Mouse (Mus musculus) limb, embryonic 13.5 days (tissue): Measurements from ENCODE around the gene Nadsyn1. TPM values are rescaled to one million over a fixed set of nuclear protein-coding genes. Genes with fewer than 3 reads are reported as not detected.

Source experiments
- ATAC-seq: fragments of 200-750 bp; cut with Nextera tagmentation; 2 replicates; pipeline ENCODE4 v1.8.0; 2017; ENCODE audit warnings: low read depth, moderate number of reproducible peaks, moderate TSS enrichment; ENCODE audit not compliant: low FRiP score
- H3K27ac ChIP-seq: fragments of 300-500 bp; sonication (generic); 2 replicates; pipeline ENCODE4 v1.5.1; 2015; ENCODE audit warnings: inconsistent platforms, mild to moderate bottlenecking, moderate library complexity
- H3K27me3 ChIP-seq: fragments of 300-500 bp; sonication (generic); 2 replicates; pipeline ENCODE4 v1.6.1; 2015; ENCODE audit warnings: mild to moderate bottlenecking, inconsistent platforms
- H3K36me3 ChIP-seq: fragments of 300-500 bp; sonication (generic); 2 replicates; pipeline ENCODE4 v1.6.1; 2015; ENCODE audit warnings: inconsistent platforms, mild to moderate bottlenecking, moderate library complexity
- H3K4me1 ChIP-seq: fragments of 300-500 bp; sonication (generic); 2 replicates; pipeline ENCODE4 v1.6.1; 2015; ENCODE audit warnings: inconsistent platforms
- H3K4me2 ChIP-seq: fragments of 300-500 bp; sonication (generic); replicated peaks from 2 replicates; pipeline ENCODE4 v1.6.1; 2015; ENCODE audit warnings: inconsistent platforms, mild to moderate bottlenecking, moderate library complexity
- H3K4me3 ChIP-seq: fragments of 300-500 bp; sonication (generic); 2 replicates; pipeline ENCODE4 v1.5.1; 2015; ENCODE audit warnings: moderate library complexity, mild to moderate bottlenecking, inconsistent platforms
- H3K9ac ChIP-seq: fragments of 300-500 bp; sonication (generic); 2 replicates; pipeline ENCODE4 v1.6.1; 2015; ENCODE audit warnings: mild to moderate bottlenecking, inconsistent platforms
- H3K9me3 ChIP-seq: fragments of 300-500 bp; sonication (generic); 2 replicates; pipeline ENCODE4 v1.6.1; 2016; ENCODE audit warnings: inconsistent platforms
- WGBS: fragments of 180-500 bp; shearing (Covaris S2); methylation state at CpG from one replicate; pipeline ENCODE4 v1.1.7; 2015; 5-methylcytosine and 5-hydroxymethylcytosine counted together
- polyA plus RNA-seq: library from polyadenylated mRNA; unstranded; fragments of >200 nt; fragmentation: Nextera tagmentation; extraction: Ambion mirVana; gene quantifications from 2 replicates; pipeline ENCODE4 v1.2.1, GENCODE M21; 2015

The Nadsyn1 gene
- polyA plus RNA-seq = 7.5 and 7.6 TPM in 2 replicates

- ATAC-seq = peak; percentile 98
- Histone ChIP-seq H3K27ac (peak within 1 kb of the TSS; percentile 52), H3K9ac (peak within 1 kb of the TSS; percentile 81)
These were observed at the start of gene Nadsyn1, which contains the start of gene Dhcr7 for GRCm38 (mm10) chr7:143822375-143823265. Gene Nadsyn1, minus strand, starts transcription at chr7:143822849. Gene Dhcr7, plus strand, starts transcription at chr7:143823145.

GRCm38 (mm10) chr7:143868874-143869273 lies 46.2 kb upstream of the Nadsyn1 start:
- peaks cover 14% of the 10 kb centered on the region for H3K9me3 ChIP-seq
- H3K27ac ChIP-seq = no peak overlapping the region
- no peaks in the 10 kb centered on the region for H3K4me1 ChIP-seq
- no peak overlapping the region for H3K4me2 ChIP-seq
- H3K27me3 ChIP-seq = no peaks in the 10 kb centered on the region
- H3K4me3 ChIP-seq = no peak overlapping the region
- WGBS = 82% methylated on average over 4 of the region's 4 CpGs
- H3K9ac ChIP-seq = no peak overlapping the region
- H3K36me3 ChIP-seq = no peaks in the 10 kb centered on the region
- ATAC-seq = no peak

More at GRCm38 (mm10) chr7:143822375-143823265, at the start of gene Nadsyn1, which contains the start of gene Dhcr7:
- peaks cover 10% of the 10 kb centered on the region for H3K36me3 ChIP-seq
- H3K27me3 ChIP-seq = no peaks in the 10 kb centered on the region
- WGBS = under 1% methylated on average over 40 of the region's 40 CpGs
- H3K9me3 ChIP-seq = no peaks in the 10 kb centered on the region
- peaks cover 15% of the 10 kb centered on the region for H3K4me1 ChIP-seq
- H3K4me2 ChIP-seq = peak within 1 kb of the TSS; percentile 87
- peak within 1 kb of the TSS; percentile 66 for H3K4me3 ChIP-seq

- H3K4me1 ChIP-seq = no peaks in the 10 kb centered on the region
- H3K4me2 ChIP-seq = no peak within 1 kb of the TSS
- ATAC-seq = no peak
- H3K27me3 ChIP-seq = no peaks in the 10 kb centered on the region
- H3K36me3 ChIP-seq = no peaks in the 10 kb centered on the region
- WGBS = 76% methylated on average over 2 of the region's 2 CpGs
- H3K9ac ChIP-seq = no peak within 1 kb of the TSS
- peaks cover 3% of the 10 kb centered on the region; the same call in 1 of the 2 replicates for H3K9me3 ChIP-seq
- no peak within 1 kb of the TSS for H3K4me3 ChIP-seq
- H3K27ac ChIP-seq = no peak within 1 kb of the TSS
These were observed 43.9 kb upstream of the Nadsyn1 start, which contains the start of gene Gm498 for GRCm38 (mm10) chr7:143866538-143866937. Gene Gm498, plus strand, starts transcription at chr7:143866838.

GRCm38 (mm10) chr7:143848768-143849482 lies 26.3 kb upstream of the Nadsyn1 start:
- ATAC-seq = no peak
- H3K9ac ChIP-seq = no peak overlapping the region
- H3K4me3 ChIP-seq = no peak overlapping the region
- no peaks in the 10 kb centered on the region for H3K4me1 ChIP-seq
- H3K36me3 ChIP-seq = peaks cover 52% of the 10 kb centered on the region
- 85% methylated on average over 8 of the region's 8 CpGs for WGBS
- no peak overlapping the region for H3K4me2 ChIP-seq
- no peaks in the 10 kb centered on the region for H3K9me3 ChIP-seq
- H3K27ac ChIP-seq = no peak overlapping the region
- no peaks in the 10 kb centered on the region for H3K27me3 ChIP-seq

- 88% methylated on average over 5 of the region's 5 CpGs for WGBS
- ATAC-seq = no peak
- H3K4me3 ChIP-seq = no peak overlapping the region
- H3K27me3 ChIP-seq = no peaks in the 10 kb centered on the region
- H3K9ac ChIP-seq = no peak overlapping the region
- no peak overlapping the region for H3K4me2 ChIP-seq
- H3K27ac ChIP-seq = no peak overlapping the region
- H3K9me3 ChIP-seq = no peaks in the 10 kb centered on the region
- no peaks in the 10 kb centered on the region for H3K4me1 ChIP-seq
- peaks cover 58% of the 10 kb centered on the region for H3K36me3 ChIP-seq
These were observed 25.6 kb upstream of the Nadsyn1 start for GRCm38 (mm10) chr7:143848127-143848767.

GRCm38 (mm10) chr7:143841301-143841700 lies 18.7 kb upstream of the Nadsyn1 start:
- no peak overlapping the region for H3K9ac ChIP-seq
- no peaks in the 10 kb centered on the region for H3K27me3 ChIP-seq
- no peaks in the 10 kb centered on the region for H3K9me3 ChIP-seq
- peaks cover 100% of the 10 kb centered on the region for H3K36me3 ChIP-seq
- H3K27ac ChIP-seq = no peak overlapping the region
- 95% methylated on average over 8 of the region's 8 CpGs for WGBS
- H3K4me1 ChIP-seq = no peaks in the 10 kb centered on the region
- no peak for ATAC-seq
- H3K4me2 ChIP-seq = no peak overlapping the region
- H3K4me3 ChIP-seq = no peak overlapping the region

GRCm38 (mm10) chr7:143840121-143840520 lies 17.5 kb upstream of the Nadsyn1 start:
- Histone ChIP-seq H3K27ac (no peak overlapping the region), H3K27me3 (no peaks in the 10 kb centered on the region), H3K9ac (no peak overlapping the region), H3K36me3 (peaks cover 92% of the 10 kb centered on the region), H3K4me1 (no peaks in the 10 kb centered on the region), H3K4me2 (no peak overlapping the region), H3K4me3 (no peak overlapping the region), H3K9me3 (no peaks in the 10 kb centered on the region)
- WGBS = 91% methylated on average over 5 of the region's 5 CpGs
- ATAC-seq = no peak

GRCm38 (mm10) chr7:143837705-143838358 lies 15.2 kb upstream of the Nadsyn1 start:
- Histone ChIP-seq H3K4me1 (no peaks in the 10 kb centered on the region), H3K36me3 (peaks cover 72% of the 10 kb centered on the region), H3K27ac (no peak overlapping the region), H3K4me2 (no peak overlapping the region), H3K4me3 (no peak overlapping the region), H3K27me3 (no peaks in the 10 kb centered on the region), H3K9ac (no peak overlapping the region), H3K9me3 (no peaks in the 10 kb centered on the region)
- no peak for ATAC-seq
- WGBS = 87% methylated on average over 3 of the region's 3 CpGs

GRCm38 (mm10) chr7:143834972-143835371 lies 12.3 kb upstream of the Nadsyn1 start:
- H3K4me3 ChIP-seq = no peak overlapping the region
- no peak overlapping the region for H3K4me2 ChIP-seq
- H3K27ac ChIP-seq = no peak overlapping the region
- peaks cover 57% of the 10 kb centered on the region for H3K36me3 ChIP-seq
- no peaks in the 10 kb centered on the region for H3K27me3 ChIP-seq
- H3K9ac ChIP-seq = 0 out of 2 replicates have a peak overlapping the region, but pooled peaks have one; percentile 31
- no peaks in the 10 kb centered on the region for H3K9me3 ChIP-seq
- H3K4me1 ChIP-seq = peaks cover 20% of the 10 kb centered on the region
- 73% methylated on average over 3 of the region's 3 CpGs for WGBS
- no peak for ATAC-seq

GRCm38 (mm10) chr7:143834316-143834715 lies 11.7 kb upstream of the Nadsyn1 start:
- H3K27ac ChIP-seq = no peak overlapping the region
- H3K4me2 ChIP-seq = no peak overlapping the region
- 90% methylated on average over 2 of the region's 2 CpGs for WGBS
- no peaks in the 10 kb centered on the region for H3K27me3 ChIP-seq
- no peak for ATAC-seq
- H3K36me3 ChIP-seq = peaks cover 50% of the 10 kb centered on the region
- H3K4me1 ChIP-seq = peaks cover 20% of the 10 kb centered on the region
- H3K9me3 ChIP-seq = no peaks in the 10 kb centered on the region
- no peak overlapping the region for H3K9ac ChIP-seq
- no peak overlapping the region for H3K4me3 ChIP-seq

GRCm38 (mm10) chr7:143833581-143834190 lies 11.0 kb upstream of the Nadsyn1 start:
- Histone ChIP-seq H3K9me3 (no peaks in the 10 kb centered on the region), H3K36me3 (peaks cover 44% of the 10 kb centered on the region), H3K4me1 (peaks cover 23% of the 10 kb centered on the region), H3K9ac (no peak overlapping the region), H3K4me2 (no peak overlapping the region), H3K27ac (no peak overlapping the region), H3K4me3 (no peak overlapping the region), H3K27me3 (no peaks in the 10 kb centered on the region)
- WGBS = 77% methylated on average over 6 of the region's 6 CpGs
- ATAC-seq = no peak
